Mouse (Mus musculus) kidney, adult 18-20 months (tissue): ENCODE results near the gene Dnaic1.

Experiments
- DNase-seq: peaks from one replicate; pipeline ENCODE4 v3.0.0; 2021

Gene Dnaic1

GRCm38 (mm10) chr4:41636882-41637635 is 67.5 kb downstream of the Dnaic1 start:
- no peak for DNase-seq

- no peak for DNase-seq
Measured at GRCm38 (mm10) chr4:41638186-41638731, 68.7 kb downstream of the Dnaic1 start.

- DNase-seq = no peak
Measured at GRCm38 (mm10) chr4:41638828-41639213, 69.2 kb downstream of the Dnaic1 start.

- DNase-seq = peak; percentile 9
Measured at GRCm38 (mm10) chr4:41639214-41639841, 69.8 kb downstream of the Dnaic1 start.

- peak; percentile 96 for DNase-seq
Measured at GRCm38 (mm10) chr4:41639913-41640507, 70.4 kb downstream of the Dnaic1 start, which contains the start of gene Enho. Gene Enho, minus strand, starts transcription at chr4:41640324.

GRCm38 (mm10) chr4:41641199-41641822 is 71.7 kb downstream of the Dnaic1 start:
- no peak for DNase-seq

- DNase-seq = peak; percentile 41
Measured at GRCm38 (mm10) chr4:41645488-41645887, 75.9 kb downstream of the Dnaic1 start.

DNA sequence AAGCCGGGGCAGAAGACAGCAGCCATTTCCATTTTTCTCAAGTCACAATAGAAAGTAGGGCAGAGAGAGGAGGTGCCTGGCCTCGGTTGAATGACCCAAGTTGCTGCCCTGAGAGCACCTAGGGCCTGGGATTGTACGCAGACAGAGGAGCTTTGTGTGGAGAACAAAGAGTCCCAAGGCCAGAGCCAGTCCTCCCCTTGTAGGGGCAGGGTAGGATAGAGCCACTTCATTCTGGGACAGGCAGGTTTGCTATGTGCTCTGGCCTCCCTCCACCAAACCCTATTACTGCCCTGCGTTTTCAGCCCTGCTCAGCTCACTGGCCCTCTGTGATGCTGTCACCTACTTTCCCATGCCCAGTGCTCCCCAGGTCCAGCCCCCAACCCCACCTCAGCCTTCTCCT is 78.6 kb downstream of the Dnaic1 start:
- no peak for DNase-seq

GRCm38 (mm10) chr4:41648627-41649026 is 79.1 kb downstream of the Dnaic1 start:
- DNase-seq = no peak

DNA sequence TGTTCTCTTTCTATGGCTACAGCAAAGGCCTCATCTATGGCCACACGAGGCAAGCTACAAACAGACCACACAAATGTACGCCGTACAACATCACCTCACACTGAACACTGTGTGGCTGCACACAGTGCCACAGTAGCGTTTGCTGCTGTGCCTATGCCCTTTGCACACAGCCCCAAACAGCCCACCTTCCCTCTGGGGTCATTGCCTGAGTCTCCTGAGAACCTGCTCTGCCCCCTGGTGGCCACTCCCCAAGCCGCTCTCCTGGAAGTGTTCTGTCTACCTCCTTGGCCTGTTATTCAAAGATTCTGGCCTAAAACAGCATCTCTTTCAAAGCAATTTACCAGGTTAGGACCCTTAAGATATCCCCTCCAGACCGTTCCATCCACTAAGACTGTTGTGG is 83.7 kb downstream of the Dnaic1 start:
- peak; percentile 82 for DNase-seq

DNA sequence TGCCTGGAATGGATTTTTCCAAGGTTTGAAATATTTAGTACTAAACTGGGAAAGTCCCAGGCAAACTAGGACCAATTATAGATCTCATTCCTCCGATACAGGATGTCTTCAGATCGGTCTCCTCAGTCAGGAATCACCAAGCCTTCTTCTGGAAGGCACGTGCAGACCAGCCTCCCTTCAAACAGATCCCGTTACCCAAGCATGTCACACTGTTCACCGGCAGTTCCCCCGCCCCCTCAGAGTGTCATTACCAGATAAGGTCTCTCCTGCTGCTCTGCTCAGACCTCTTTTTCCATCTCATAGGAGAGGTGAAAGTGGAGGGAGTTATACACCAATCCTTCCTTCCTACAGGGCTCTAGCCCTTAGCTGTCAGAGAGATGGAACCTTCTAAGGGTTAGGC is 84.2 kb downstream of the Dnaic1 start:
- DNase-seq = no peak

DNA sequence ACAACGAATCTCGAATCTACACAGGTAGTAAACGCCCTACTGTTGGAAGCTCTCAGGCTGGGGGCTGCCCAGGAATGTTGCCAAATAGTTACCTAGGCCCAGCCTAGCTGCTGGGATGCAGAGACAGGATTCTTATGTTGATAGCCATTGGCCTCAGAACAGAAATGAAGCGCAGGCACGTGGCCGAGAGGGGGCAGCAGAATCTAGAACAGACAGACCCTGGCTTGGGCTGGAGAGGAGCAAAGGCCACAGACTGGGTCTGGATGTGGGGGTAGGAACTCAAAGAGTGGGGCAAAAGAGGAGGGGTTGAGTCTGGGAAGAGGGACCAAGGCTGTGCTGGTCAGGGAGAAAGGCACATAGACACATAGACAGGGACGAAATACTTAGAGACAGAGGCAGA is 84.6 kb downstream of the Dnaic1 start:
- peak; percentile 74 for DNase-seq

DNA sequence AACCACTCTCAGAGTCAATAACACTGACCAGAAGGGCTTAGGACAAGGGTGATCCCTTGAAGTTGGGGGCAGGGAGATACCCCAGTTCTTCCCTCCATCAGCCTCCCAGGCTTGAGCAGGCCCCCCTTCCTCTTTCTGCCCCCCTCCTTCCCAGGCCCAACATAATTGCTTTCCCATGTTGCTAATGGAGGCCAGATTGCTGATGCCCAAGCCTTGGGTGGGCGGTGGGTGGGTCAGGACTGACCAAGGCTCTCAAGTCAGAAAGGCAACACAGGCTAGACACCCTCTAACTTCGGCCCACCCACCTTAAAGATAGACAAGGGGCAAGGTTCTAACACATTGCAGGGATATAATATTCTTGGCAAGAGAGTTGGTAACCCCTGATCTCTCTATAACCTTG is 86.0 kb downstream of the Dnaic1 start:
- DNase-seq = no peak

- no peak for DNase-seq
Measured at GRCm38 (mm10) chr4:41658566-41659384, 89.2 kb downstream of the Dnaic1 start.

- DNase-seq = no peak
Measured at GRCm38 (mm10) chr4:41659556-41659955, 90.0 kb downstream of the Dnaic1 start.

GRCm38 (mm10) chr4:41660851-41661430 is 91.4 kb downstream of the Dnaic1 start:
- DNase-seq = no peak

- no peak for DNase-seq
Measured at GRCm38 (mm10) chr4:41662723-41663122, 93.1 kb downstream of the Dnaic1 start.

DNA sequence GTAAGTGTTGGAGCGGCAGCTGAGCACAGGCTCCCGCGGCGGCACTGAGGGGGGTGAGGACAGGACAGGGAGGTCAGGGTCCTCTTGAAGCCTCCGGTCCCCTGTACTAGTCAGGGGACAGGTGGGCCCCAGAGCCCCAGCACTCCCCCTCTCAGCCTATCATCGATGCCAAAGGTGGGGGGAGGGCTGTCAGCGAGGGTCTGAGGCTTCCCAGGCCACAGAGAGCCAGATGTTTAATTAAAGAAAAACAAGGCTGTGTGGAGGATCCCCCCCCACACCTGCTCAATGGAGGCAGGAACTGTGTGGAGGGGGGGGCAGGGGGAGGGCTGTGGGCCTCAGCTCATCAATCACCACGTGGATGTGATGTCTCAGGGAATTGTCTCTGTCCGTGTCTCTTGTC is 94.0 kb downstream of the Dnaic1 start:
- DNase-seq = no peak

GRCm38 (mm10) chr4:41664533-41664932 is 95.0 kb downstream of the Dnaic1 start:
- DNase-seq = no peak

DNA sequence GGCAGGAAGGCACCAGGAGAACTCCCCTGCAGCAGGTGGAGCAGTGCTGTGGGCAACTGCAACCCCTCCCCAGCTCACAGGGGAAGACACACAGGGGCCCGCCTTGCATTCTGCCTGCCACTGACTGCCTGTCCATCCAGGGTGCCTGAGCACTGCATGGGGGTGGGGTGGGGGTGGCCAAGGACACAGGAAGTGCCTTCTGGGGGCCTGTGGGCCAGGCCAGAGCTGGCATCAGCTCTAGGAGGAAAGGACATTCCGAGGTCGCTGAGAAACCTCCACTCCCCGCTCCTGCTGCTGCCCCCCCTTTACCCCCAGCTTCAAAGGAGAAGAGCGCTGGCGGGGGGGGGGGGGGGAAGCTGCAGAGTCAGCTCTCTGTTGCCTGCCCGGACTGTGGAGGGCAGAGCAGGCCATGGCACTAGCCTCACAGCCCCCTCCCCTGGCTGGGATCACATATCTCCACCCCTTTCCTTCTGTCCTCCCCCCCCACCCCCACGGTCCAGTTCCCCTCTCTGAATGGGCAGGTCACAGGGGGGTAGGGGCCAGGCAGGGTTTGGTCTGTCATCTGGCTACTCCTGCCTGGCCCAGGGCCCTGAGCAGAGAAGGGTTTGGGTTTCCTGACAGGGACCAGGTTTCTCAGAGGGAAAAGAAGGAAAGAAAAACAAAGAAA is 95.6 kb downstream of the Dnaic1 start:
- DNase-seq = no peak

DNA sequence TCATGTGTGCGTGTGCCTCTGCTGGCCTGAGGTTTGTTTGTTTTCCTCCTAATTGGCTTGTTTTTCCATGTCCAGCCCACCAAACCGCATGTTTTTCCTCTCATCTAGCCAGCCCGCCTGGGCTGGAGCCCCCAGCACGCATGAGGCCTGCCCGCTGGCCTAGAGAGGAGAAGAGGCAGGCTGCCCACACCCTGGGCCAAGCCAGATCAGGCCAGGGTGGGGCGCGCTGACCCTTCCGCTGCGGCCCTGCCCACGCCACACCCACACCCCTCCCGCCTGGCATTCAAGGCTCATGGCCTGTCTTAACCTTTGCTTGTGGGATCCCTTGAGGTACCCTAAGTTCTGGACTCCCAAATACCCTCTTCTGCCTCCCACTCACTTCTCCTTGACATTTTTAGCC is 97.1 kb downstream of the Dnaic1 start:
- DNase-seq = no peak

GRCm38 (mm10) chr4:41670836-41671235 is 101.3 kb downstream of the Dnaic1 start:
- DNase-seq = no peak
